Mouse (Mus musculus): ENCODE results near the gene Klk1b22. TPM values are rescaled to one million over a fixed set of nuclear protein-coding genes. Genes with fewer than 3 reads are reported as not detected.
"Not testable (repeated sequence)": the region's sequence is repeated elsewhere in the genome, so short reads cannot be mapped to it uniquely, and the experiment has no call there.

Gene Klk1b22
- not detected in 2 replicates for polyA plus RNA-seq (2014; fragmentation: Nextera tagmentation; extraction: Ambion mirVana)

- Histone ChIP-seq H3K4me3 (ENCODE audit: control insufficient read depth in 1 of 2, insufficient read depth in 1 of 2, low read depth in 1 of 2, low read length in 2 of 2) (no peak within 1 kb of the TSS), H3K36me3 (ENCODE audit: control insufficient read depth, insufficient read depth, low read length) (no peaks in the 10 kb centered on the region), H3K27me3 (ENCODE audit: control insufficient read depth, insufficient read depth, low read length) (no peaks in the 10 kb centered on the region), H3K27ac (replicated peaks in 1 of 2; ENCODE audit: control insufficient read depth in 1 of 2, insufficient read depth in 1 of 2, low read depth in 2 of 2, low read length in 2 of 2) (no peak within 1 kb of the TSS), H3K4me2 (ENCODE audit: low read length) (no peak within 1 kb of the TSS), H3K9ac (ENCODE audit: low read length) (no peak within 1 kb of the TSS), H3K9me3 (ENCODE audit: control insufficient read depth, low read length) (no peaks in the 10 kb centered on the region), H3K4me1 (ENCODE audit: control insufficient read depth in 2 of 2, insufficient read depth in 2 of 2, low read length in 2 of 2) (no peaks in the 10 kb centered on the region)
- ATAC-seq (ENCODE audit: insufficient number of reproducible peaks, insufficient read depth, low FRiP score, low read depth) = no peak
- WGBS = 54% methylated on average over 4 of the region's 4 CpGs
Observed at GRCm38 (mm10) chr7:44112373-44112772, at the start of gene Klk1b22. TSS of gene Klk1b22 (plus strand) at chr7:44112673.

GRCm38 (mm10) chr7:44072117-44072516 is 40.4 kb upstream of the Klk1b22 start:
- no peak overlapping the region for H3K27ac ChIP-seq (replicated peaks in 1 of 2; ENCODE audit: control insufficient read depth in 1 of 2, insufficient read depth in 1 of 2, low read depth in 2 of 2, low read length in 2 of 2)
- no peak overlapping the region for H3K4me2 ChIP-seq (ENCODE audit: low read length)
- H3K4me1 ChIP-seq (ENCODE audit: control insufficient read depth in 2 of 2, insufficient read depth in 2 of 2, low read length in 2 of 2) = no peaks in the 10 kb centered on the region
- H3K9me3 ChIP-seq (ENCODE audit: control insufficient read depth, low read length) = no peaks in the 10 kb centered on the region
- no peaks in the 10 kb centered on the region for H3K36me3 ChIP-seq (ENCODE audit: control insufficient read depth, insufficient read depth, low read length)
- WGBS = 54% methylated on average over 2 of the region's 2 CpGs
- no peak overlapping the region for H3K4me3 ChIP-seq (ENCODE audit: control insufficient read depth in 1 of 2, insufficient read depth in 1 of 2, low read depth in 1 of 2, low read length in 2 of 2)
- no peaks in the 10 kb centered on the region for H3K27me3 ChIP-seq (ENCODE audit: control insufficient read depth, insufficient read depth, low read length)
- no peak overlapping the region for H3K9ac ChIP-seq (ENCODE audit: low read length)
- ATAC-seq (ENCODE audit: insufficient number of reproducible peaks, insufficient read depth, low FRiP score, low read depth) = no peak

- H3K4me2 ChIP-seq (ENCODE audit: low read length) = no peak overlapping the region
- no peak overlapping the region for H3K9ac ChIP-seq (ENCODE audit: low read length)
- H3K36me3 ChIP-seq (ENCODE audit: control insufficient read depth, insufficient read depth, low read length) = no peaks in the 10 kb centered on the region
- H3K27me3 ChIP-seq (ENCODE audit: control insufficient read depth, insufficient read depth, low read length) = no peaks in the 10 kb centered on the region
- 0 out of 2 replicates have a peak, but pooled peaks cover 2% of the 10 kb centered on the region for H3K9me3 ChIP-seq (ENCODE audit: control insufficient read depth, low read length)
- H3K4me1 ChIP-seq (ENCODE audit: control insufficient read depth in 2 of 2, insufficient read depth in 2 of 2, low read length in 2 of 2) = no peaks in the 10 kb centered on the region
- ATAC-seq (ENCODE audit: insufficient number of reproducible peaks, insufficient read depth, low FRiP score, low read depth) = no peak
- WGBS = no CpG with 5 or more reads among the region's 1 CpGs
- no peak overlapping the region for H3K27ac ChIP-seq (replicated peaks in 1 of 2; ENCODE audit: control insufficient read depth in 1 of 2, insufficient read depth in 1 of 2, low read depth in 2 of 2, low read length in 2 of 2)
- no peak overlapping the region for H3K4me3 ChIP-seq (ENCODE audit: control insufficient read depth in 1 of 2, insufficient read depth in 1 of 2, low read depth in 1 of 2, low read length in 2 of 2)
Observed at GRCm38 (mm10) chr7:44077703-44078102, 34.8 kb upstream of the Klk1b22 start.

- Histone ChIP-seq H3K4me2 (ENCODE audit: low read length) (no peak overlapping the region), H3K27me3 (ENCODE audit: control insufficient read depth, insufficient read depth, low read length) (no peaks in the 10 kb centered on the region), H3K4me3 (ENCODE audit: control insufficient read depth in 1 of 2, insufficient read depth in 1 of 2, low read depth in 1 of 2, low read length in 2 of 2) (no peak overlapping the region), H3K9ac (ENCODE audit: low read length) (no peak overlapping the region), H3K4me1 (ENCODE audit: control insufficient read depth in 2 of 2, insufficient read depth in 2 of 2, low read length in 2 of 2) (no peaks in the 10 kb centered on the region), H3K27ac (replicated peaks in 1 of 2; ENCODE audit: control insufficient read depth in 1 of 2, insufficient read depth in 1 of 2, low read depth in 2 of 2, low read length in 2 of 2) (no peak overlapping the region), H3K9me3 (ENCODE audit: control insufficient read depth, low read length) (no peaks in the 10 kb centered on the region), H3K36me3 (ENCODE audit: control insufficient read depth, insufficient read depth, low read length) (no peaks in the 10 kb centered on the region)
- ATAC-seq (ENCODE audit: insufficient number of reproducible peaks, insufficient read depth, low FRiP score, low read depth) = no peak
- 69% methylated on average over 1 of the region's 1 CpGs for WGBS
Observed at GRCm38 (mm10) chr7:44096111-44096510, 16.4 kb upstream of the Klk1b22 start.

GRCm38 (mm10) chr7:44102028-44102427 is 10.4 kb upstream of the Klk1b22 start, which contains the start of gene Klk1b21:
TSS of gene Klk1b21 (plus strand) at chr7:44102328.
- not testable (repeated sequence) for H3K4me1 ChIP-seq (ENCODE audit: control insufficient read depth in 2 of 2, insufficient read depth in 2 of 2, low read length in 2 of 2); H3K9ac ChIP-seq (ENCODE audit: low read length); H3K4me3 ChIP-seq (ENCODE audit: control insufficient read depth in 1 of 2, insufficient read depth in 1 of 2, low read depth in 1 of 2, low read length in 2 of 2); H3K27me3 ChIP-seq (ENCODE audit: control insufficient read depth, insufficient read depth, low read length); H3K9me3 ChIP-seq (ENCODE audit: control insufficient read depth, low read length); H3K27ac ChIP-seq (replicated peaks in 1 of 2; ENCODE audit: control insufficient read depth in 1 of 2, insufficient read depth in 1 of 2, low read depth in 2 of 2, low read length in 2 of 2); H3K36me3 ChIP-seq (ENCODE audit: control insufficient read depth, insufficient read depth, low read length); H3K4me2 ChIP-seq (ENCODE audit: low read length); ATAC-seq (ENCODE audit: insufficient number of reproducible peaks, insufficient read depth, low FRiP score, low read depth)
- WGBS = 71% methylated on average over 3 of the region's 3 CpGs

- H3K9me3 ChIP-seq (ENCODE audit: control insufficient read depth, low read length) = no peaks in the 10 kb centered on the region
- no peak for ATAC-seq (ENCODE audit: insufficient number of reproducible peaks, insufficient read depth, low FRiP score, low read depth)
- H3K36me3 ChIP-seq (ENCODE audit: control insufficient read depth, insufficient read depth, low read length) = no peaks in the 10 kb centered on the region
- H3K27me3 ChIP-seq (ENCODE audit: control insufficient read depth, insufficient read depth, low read length) = no peaks in the 10 kb centered on the region
- no peak overlapping the region for H3K4me2 ChIP-seq (ENCODE audit: low read length)
- H3K9ac ChIP-seq (ENCODE audit: low read length) = no peak overlapping the region
- WGBS = 83% methylated on average over 6 of the region's 6 CpGs
- H3K4me3 ChIP-seq (ENCODE audit: control insufficient read depth in 1 of 2, insufficient read depth in 1 of 2, low read depth in 1 of 2, low read length in 2 of 2) = no peak overlapping the region
- H3K4me1 ChIP-seq (ENCODE audit: control insufficient read depth in 2 of 2, insufficient read depth in 2 of 2, low read length in 2 of 2) = no peaks in the 10 kb centered on the region
- H3K27ac ChIP-seq (replicated peaks in 1 of 2; ENCODE audit: control insufficient read depth in 1 of 2, insufficient read depth in 1 of 2, low read depth in 2 of 2, low read length in 2 of 2) = no peak overlapping the region
Observed at GRCm38 (mm10) chr7:44123445-44123844, 11.0 kb downstream of the Klk1b22 start.

- H3K4me1 ChIP-seq (ENCODE audit: control insufficient read depth in 2 of 2, insufficient read depth in 2 of 2, low read length in 2 of 2) = no peaks in the 10 kb centered on the region
- H3K27me3 ChIP-seq (ENCODE audit: control insufficient read depth, insufficient read depth, low read length) = no peaks in the 10 kb centered on the region
- H3K4me3 ChIP-seq (ENCODE audit: control insufficient read depth in 1 of 2, insufficient read depth in 1 of 2, low read depth in 1 of 2, low read length in 2 of 2) = no peak within 1 kb of the TSS
- no peak within 1 kb of the TSS for H3K4me2 ChIP-seq (ENCODE audit: low read length)
- no peak within 1 kb of the TSS for H3K9ac ChIP-seq (ENCODE audit: low read length)
- no peak for ATAC-seq (ENCODE audit: insufficient number of reproducible peaks, insufficient read depth, low FRiP score, low read depth)
- no peak within 1 kb of the TSS for H3K27ac ChIP-seq (replicated peaks in 1 of 2; ENCODE audit: control insufficient read depth in 1 of 2, insufficient read depth in 1 of 2, low read depth in 2 of 2, low read length in 2 of 2)
- 83% methylated on average over 3 of the region's 3 CpGs for WGBS
- no peaks in the 10 kb centered on the region for H3K9me3 ChIP-seq (ENCODE audit: control insufficient read depth, low read length)
- H3K36me3 ChIP-seq (ENCODE audit: control insufficient read depth, insufficient read depth, low read length) = no peaks in the 10 kb centered on the region
Observed at GRCm38 (mm10) chr7:44136467-44136866, 24.0 kb downstream of the Klk1b22 start, which contains the start of gene Klk1b16. TSS of gene Klk1b16 (plus strand) at chr7:44136767.
